Mouse (Mus musculus): ENCODE data around the gene Hrasls5.

GRCm38 (mm10) chr19:7585279-7585678, 27.1 kb upstream of the Hrasls5 start:
- TF ChIP-seq CTCF (IDR thresholded peaks at IDR 0.05; ENCODE audit: low read depth, low read length) (no peak), POLR2A (IDR thresholded peaks at IDR 0.05; ENCODE audit: insufficient read depth, low read length) (no peak)
